Comparison of ENCODE assay signal across 16 mouse cellular contexts in genomic region chr11:45123276-45123675, GRCm38 (mm10).
"Had no signal": no experiment of that assay in that cellular context is flagged by ENCODE, and none has a peak within 500 bp of the region (broad histone marks: within the 10 kb centered on the region; RNA-seq: fewer than 3 reads in every experiment).

No protein-coding gene starts in this region.

- H3K9me3 ChIP-seq: limb, embryonic 12.5 days; liver, embryonic 13.5 days; lung, embryonic 15.5 days had no signal

- H3K4me1 ChIP-seq: liver, embryonic 13.5 days; lung, embryonic 15.5 days; megakaryocyte, embryonic 14.5 days had no signal

- H3K4me2 ChIP-seq: limb, embryonic 12.5 days; liver, embryonic 13.5 days; lung, embryonic 15.5 days; midbrain, embryonic 11.5 days had no signal

- H3K9ac ChIP-seq: limb, embryonic 12.5 days; liver, embryonic 13.5 days; liver, postnatal 0 days; lung, embryonic 15.5 days had no signal

- H3K27me3 ChIP-seq: limb, embryonic 12.5 days; liver, embryonic 13.5 days; lung, embryonic 15.5 days; megakaryocyte, embryonic 14.5 days had no signal

- DNase-seq: kidney, adult 2 months; kidney, postnatal 4 days; liver; liver, embryonic 13.5 days; liver, postnatal 0 days; lung, postnatal 14 days; retina, postnatal 1 day; right cerebral cortex, postnatal 4 days; spleen, adult 18-20 months; thymus, postnatal 36 days had no signal

- H3K4me3 ChIP-seq: layer of hippocampus, adult 2 months; limb, embryonic 12.5 days; liver, embryonic 13.5 days; lung, embryonic 15.5 days; megakaryocyte, embryonic 14.5 days had no signal

- H3K27ac ChIP-seq: layer of hippocampus, adult 2 months; limb, embryonic 12.5 days; liver, embryonic 13.5 days; lung, embryonic 15.5 days; macrophage had no signal

- ATAC-seq: liver, postnatal 0 days had no signal

- H3K36me3 ChIP-seq: limb, embryonic 12.5 days; liver, embryonic 13.5 days; lung, embryonic 15.5 days had no signal
